Comparison of ENCODE assay signal across 8 mouse cellular contexts in the genomic region with DNA sequence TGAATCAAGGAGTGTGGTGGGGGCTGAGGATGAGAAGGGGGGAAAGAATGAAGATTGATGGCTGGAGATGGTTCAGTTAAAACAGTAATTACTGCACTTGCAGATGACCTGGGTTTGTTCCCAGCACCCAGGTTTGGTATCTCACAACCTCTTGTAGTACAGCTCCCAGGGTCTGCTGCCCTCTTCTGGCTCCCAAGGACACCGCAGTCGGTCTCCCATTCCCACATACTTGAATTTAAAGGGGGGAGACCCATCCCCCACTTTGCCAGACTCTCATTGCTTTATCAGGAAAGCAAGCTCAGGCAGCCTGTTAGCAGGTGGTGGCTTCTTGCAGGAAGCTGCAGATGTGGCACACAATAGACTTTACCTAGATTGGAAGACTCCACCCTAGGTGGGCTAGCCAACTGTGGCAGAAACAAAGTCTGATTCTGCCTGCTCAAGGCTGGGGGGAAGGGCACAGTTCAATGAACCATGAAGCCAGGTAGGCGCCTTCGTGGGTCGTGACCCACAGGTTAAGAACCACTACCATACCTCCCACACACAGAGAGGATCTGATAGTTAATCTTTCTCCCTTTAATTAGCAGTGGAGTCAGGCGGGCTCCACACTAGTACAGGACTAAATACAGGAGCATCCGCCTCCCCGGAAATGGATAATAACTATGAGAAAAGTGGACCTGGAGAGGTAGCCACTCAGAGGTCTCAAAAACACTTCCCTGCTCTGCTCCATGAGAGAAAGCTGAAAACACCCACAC. TPM values are rescaled to one million over a fixed set of nuclear protein-coding genes. Genes with fewer than 3 reads are reported as not detected.
A peak's percentile ranks its signal among the peaks of the same experiment; 100 is the strongest.
DNase-seq lines count a peak whose midpoint lies in the region; ATAC-seq lines count a peak whose summit lies in the region.

No protein-coding gene starts in this region.

- H3K4me2 ChIP-seq in midbrain, embryonic 14.5 days (ENCODE audit: low read length): peak overlapping the region; percentile 88

- peak overlapping the region; percentile 86; the same call in 1 of the 2 replicates for H3K27ac ChIP-seq in midbrain, embryonic 14.5 days (replicated peaks; ENCODE audit: low read depth, low read length)

- intact Hi-C loops in gastrocnemius, postnatal 36 days (cut with DNase I): loop anchor here (10.0 kb wide), 1 partner anchor 101 kb away; a partner anchor contains a TSS

- H3K4me1 ChIP-seq in midbrain, embryonic 14.5 days (ENCODE audit: control insufficient read depth, insufficient read depth, low read length): 0 out of 2 replicates have a peak, but pooled peaks cover 8% of the 10 kb centered on the region

- peak overlapping the region; percentile 95 for H3K4me3 ChIP-seq in midbrain, embryonic 14.5 days (replicated peaks; ENCODE audit: low read depth, low read length)

- H3K9me3 ChIP-seq in midbrain, embryonic 14.5 days (ENCODE audit: control insufficient read depth, low read length): no peaks in the 10 kb centered on the region

- H3K27me3 ChIP-seq in midbrain, embryonic 14.5 days (ENCODE audit: control insufficient read depth, insufficient read depth, low read length): no peaks in the 10 kb centered on the region

- peak; percentile 58 for ATAC-seq in common myeloid progenitor, adult 5-6 weeks (replicated peaks; ENCODE audit: low read depth, poor library complexity, severe bottlenecking)
- no peak; the same call in 1 of the 2 replicates for ATAC-seq in midbrain, embryonic 14.5 days (ENCODE audit: low FRiP score, low TSS enrichment)

- 38% methylated on average over 8 of the region's 8 CpGs for WGBS in midbrain, embryonic 14.5 days

- H3K9ac ChIP-seq in midbrain, embryonic 14.5 days (replicated peaks; ENCODE audit: low read length): peak overlapping the region; percentile 12; the same call in 1 of the 2 replicates

- H3K36me3 ChIP-seq in midbrain, embryonic 14.5 days (ENCODE audit: control insufficient read depth, insufficient read depth, low read length): peaks cover 23% of the 10 kb centered on the region

- peak; percentile 36 for DNase-seq in ovary, postnatal 14 days (ENCODE audit: low spot score)
- no peak for DNase-seq in ovary, postnatal 10 days (ENCODE audit: low spot score)
- DNase-seq in gastrocnemius, postnatal 36 days: peak; percentile 21 to 37
- peak; percentile 88 for DNase-seq in kidney, adult 11 months
- peak; percentile 67 for DNase-seq in liver
- DNase-seq in midbrain, embryonic 14.5 days: peak; percentile 65
- peak; percentile 70 for DNase-seq in thymus, postnatal 14 days

RNA-seq across cellular contexts. Expression of a gene that starts 0.5 kb away (rescaled TPM):
- total RNA-seq in common myeloid progenitor, adult 5-6 weeks (2017): 16.2 and 28.2 TPM in 2 replicates
- 100 to 1,000 TPM; 171 to 180 TPM for total RNA-seq in gastrocnemius, postnatal 36 days (2021)
- 240 and 277 TPM in 2 replicates for polyA plus RNA-seq in midbrain, embryonic 14.5 days (2014; fragmentation: Nextera tagmentation; extraction: Ambion mirVana)

RNA-seq across cellular contexts. Expression of a gene that starts 9.0 kb away (rescaled TPM):
- total RNA-seq in common myeloid progenitor, adult 5-6 weeks (2017): 7.9 and 13.7 TPM in 2 replicates
- 1 to 10 TPM; 2.5 to 3.0 TPM for total RNA-seq in gastrocnemius, postnatal 36 days (2021)
- polyA plus RNA-seq in midbrain, embryonic 14.5 days (2014; fragmentation: Nextera tagmentation; extraction: Ambion mirVana): 88.1 and 117 TPM in 2 replicates

RNA-seq across cellular contexts. Expression of a gene that starts 24.1 kb away (rescaled TPM):
- total RNA-seq in common myeloid progenitor, adult 5-6 weeks (2017): 51.0 and 70.5 TPM in 2 replicates
- 10 to 100 TPM; 17.7 to 17.9 TPM for total RNA-seq in gastrocnemius, postnatal 36 days (2021)
- 36.5 and 44.2 TPM in 2 replicates for polyA plus RNA-seq in midbrain, embryonic 14.5 days (2014; fragmentation: Nextera tagmentation; extraction: Ambion mirVana)

RNA-seq across cellular contexts. Expression of a gene that starts 24.2 kb away (rescaled TPM):
- total RNA-seq in common myeloid progenitor, adult 5-6 weeks (2017): 45.8 and 52.8 TPM in 2 replicates
- total RNA-seq in gastrocnemius, postnatal 36 days (2021): 100 to 1,000 TPM; 145 to 149 TPM
- 219 and 273 TPM in 2 replicates for polyA plus RNA-seq in midbrain, embryonic 14.5 days (2014; fragmentation: Nextera tagmentation; extraction: Ambion mirVana)

RNA-seq across cellular contexts. Expression of a gene that starts 45.4 kb away (rescaled TPM):
- total RNA-seq in common myeloid progenitor, adult 5-6 weeks (2017): 13.4 and 23.5 TPM in 2 replicates
- total RNA-seq in gastrocnemius, postnatal 36 days (2021): 100 to 1,000 TPM; 132 to 139 TPM
- 127 and 188 TPM in 2 replicates for polyA plus RNA-seq in midbrain, embryonic 14.5 days (2014; fragmentation: Nextera tagmentation; extraction: Ambion mirVana)
